Comparison of ENCODE assay signal across 23 mouse cellular contexts in genomic region chr17:28237874-28238273, GRCm38 (mm10). TPM values are rescaled to one million over a fixed set of nuclear protein-coding genes. Genes with fewer than 3 reads are reported as not detected.
A peak's percentile ranks its signal among the peaks of the same experiment; 100 is the strongest.
DNase-seq lines count a peak whose midpoint lies in the region; ATAC-seq lines count a peak whose summit lies in the region.
"Had no signal": no experiment of that assay in that cellular context is flagged by ENCODE, and none has a peak within 500 bp of the region (broad histone marks: within the 10 kb centered on the region; RNA-seq: fewer than 3 reads in every experiment).

No protein-coding gene starts in this region.

- WGBS in liver, embryonic 13.5 days (ENCODE audit: insufficient replicate concordance), result 24% methylated on average over 6 of the region's 6 CpGs
- WGBS in kidney, embryonic 15.5 days, result 75% methylated on average over 6 of the region's 6 CpGs

- H3K27ac ChIP-seq in liver, embryonic 13.5 days, result peak overlapping the region; percentile 84
- H3K27ac ChIP-seq in kidney, embryonic 15.5 days, result no peak overlapping the region
- H3K27ac ChIP-seq: embryonic facial prominence, embryonic 15.5 days; heart, embryonic 10.5 days; intestine, embryonic 15.5 days; limb, embryonic 10.5 days; macrophage; midbrain, embryonic 12.5 days had no signal

- ATAC-seq in erythroblast, adult 5-6 weeks (replicated peaks; ENCODE audit: low FRiP score, poor library complexity, severe bottlenecking), result no peak
- no peak for ATAC-seq in megakaryocyte, adult 5-6 weeks (ENCODE audit: poor library complexity, severe bottlenecking)
- ATAC-seq in liver, embryonic 13.5 days (ENCODE audit: low read depth), result peak; percentile 85
- ATAC-seq in kidney, embryonic 15.5 days (replicated peaks; ENCODE audit: low FRiP score), result no peak
- ATAC-seq: hindbrain, embryonic 16.5 days; intestine, embryonic 15.5 days; lung, postnatal 0 days had no signal

- H3K27me3 ChIP-seq in erythroblast, embryonic 14.5 days (ENCODE audit: control insufficient read depth), result no peaks in the 10 kb centered on the region
- H3K27me3 ChIP-seq in megakaryocyte, embryonic 14.5 days (replicated peaks), result no peaks in the 10 kb centered on the region
- H3K27me3 ChIP-seq in liver, embryonic 13.5 days, result no peaks in the 10 kb centered on the region
- H3K27me3 ChIP-seq in kidney, embryonic 15.5 days, result no peaks in the 10 kb centered on the region
- H3K27me3 ChIP-seq: embryonic facial prominence, embryonic 15.5 days; intestine, embryonic 15.5 days; midbrain, embryonic 12.5 days had no signal

- H3K4me3 ChIP-seq in erythroblast, embryonic 14.5 days (replicated peaks), result peak overlapping the region; percentile 49
- H3K4me3 ChIP-seq in megakaryocyte, embryonic 14.5 days (replicated peaks), result peak overlapping the region; percentile 65
- peak overlapping the region; percentile 36 for H3K4me3 ChIP-seq in liver, embryonic 13.5 days (replicated peaks)
- no peak overlapping the region for H3K4me3 ChIP-seq in kidney, embryonic 15.5 days (replicated peaks)
- H3K4me3 ChIP-seq: embryonic facial prominence, embryonic 15.5 days; heart, embryonic 10.5 days; intestine, embryonic 15.5 days; limb, embryonic 10.5 days; midbrain, embryonic 12.5 days had no signal

- no peaks in the 10 kb centered on the region for H3K9me3 ChIP-seq in erythroblast, embryonic 14.5 days (ENCODE audit: control insufficient read depth, low read length)
- no peaks in the 10 kb centered on the region for H3K9me3 ChIP-seq in megakaryocyte, embryonic 14.5 days
- no peaks in the 10 kb centered on the region for H3K9me3 ChIP-seq in liver, embryonic 13.5 days (replicated peaks)
- no peaks in the 10 kb centered on the region for H3K9me3 ChIP-seq in kidney, embryonic 15.5 days (replicated peaks)
- H3K9me3 ChIP-seq: embryonic facial prominence, embryonic 15.5 days; heart, embryonic 10.5 days; intestine, embryonic 15.5 days; limb, embryonic 10.5 days; midbrain, embryonic 12.5 days had no signal

- H3K4me2 ChIP-seq in liver, embryonic 13.5 days, result peak overlapping the region; percentile 87
- no peak overlapping the region for H3K4me2 ChIP-seq in kidney, embryonic 15.5 days
- H3K4me2 ChIP-seq: embryonic facial prominence, embryonic 15.5 days; intestine, embryonic 15.5 days; midbrain, embryonic 12.5 days had no signal

- H3K9ac ChIP-seq in liver, embryonic 13.5 days, result peak overlapping the region; percentile 67
- H3K9ac ChIP-seq in kidney, embryonic 15.5 days, result no peak overlapping the region
- H3K9ac ChIP-seq: embryonic facial prominence, embryonic 15.5 days; intestine, embryonic 15.5 days; midbrain, embryonic 12.5 days had no signal

- peaks cover 86% of the 10 kb centered on the region for H3K4me1 ChIP-seq in erythroblast, embryonic 14.5 days (ENCODE audit: control insufficient read depth)
- peaks cover 91% of the 10 kb centered on the region for H3K4me1 ChIP-seq in megakaryocyte, embryonic 14.5 days
- peaks cover 81% of the 10 kb centered on the region for H3K4me1 ChIP-seq in liver, embryonic 13.5 days (replicated peaks)
- H3K4me1 ChIP-seq in kidney, embryonic 15.5 days, result peaks cover 36% of the 10 kb centered on the region

- peaks cover 77% of the 10 kb centered on the region for H3K36me3 ChIP-seq in erythroblast, embryonic 14.5 days (ENCODE audit: control insufficient read depth)
- H3K36me3 ChIP-seq in megakaryocyte, embryonic 14.5 days (replicated peaks; ENCODE audit: low read length), result peaks cover 88% of the 10 kb centered on the region
- peaks cover 50% of the 10 kb centered on the region for H3K36me3 ChIP-seq in liver, embryonic 13.5 days
- H3K36me3 ChIP-seq in kidney, embryonic 15.5 days, result peaks cover 44% of the 10 kb centered on the region

- peak; percentile 77 for DNase-seq in liver, embryonic 13.5 days
- DNase-seq in urinary bladder, postnatal 14 days (ENCODE audit: low spot score), result no peak
- DNase-seq: adrenal gland, postnatal 14 days; cerebellum, adult 9-11 months; heart, postnatal 4 days; kidney, adult 8-10 months; kidney, postnatal 14 days; right cerebral cortex, postnatal 25 days; spleen, adult 18-20 months; thymus, postnatal 25 days had no signal

RNA-seq across cellular contexts. Expression of gene Ppard, which starts 5.4 kb away (rescaled TPM):
- polyA plus RNA-seq in erythroblast, embryonic 14.5 days (2012), result 5.3 and 6.6 TPM in 2 replicates
- 0.21 and 0.77 TPM in 2 replicates for total RNA-seq in erythroblast, adult 5-6 weeks (2015; ENCODE audit: low replicate concordance)
- 0.94 TPM in 1 of 2 replicates, not detected in the other for total RNA-seq in erythroblast, adult 5-6 weeks (2017; ENCODE audit: low replicate concordance)
- 132 and 226 TPM in 2 replicates for polyA plus RNA-seq in megakaryocyte, embryonic 14.5 days (2012; ENCODE audit: insufficient read depth, low replicate concordance)
- total RNA-seq in megakaryocyte, adult 5-6 weeks (2015), result 19.5 and 19.6 TPM in 2 replicates
- 4.4 and 8.2 TPM in 2 replicates for total RNA-seq in megakaryocyte, adult 5-6 weeks (2017)
- polyA plus RNA-seq in liver, embryonic 13.5 days (2015; fragmentation: Nextera tagmentation; extraction: Ambion mirVana), result 1.3 and 1.4 TPM in 2 replicates
- 2.3 and 2.7 TPM in 2 replicates for polyA plus RNA-seq in kidney, embryonic 15.5 days (2015; fragmentation: Nextera tagmentation; extraction: Ambion mirVana)

RNA-seq across cellular contexts. Expression of gene Def6, which starts 30.3 kb away (rescaled TPM):
- 0.53 and 0.80 TPM in 2 replicates for polyA plus RNA-seq in erythroblast, embryonic 14.5 days (2012)
- 7.5 and 12.9 TPM in 2 replicates for total RNA-seq in erythroblast, adult 5-6 weeks (2015; ENCODE audit: low replicate concordance)
- 21.9 and 28.0 TPM in 2 replicates for total RNA-seq in erythroblast, adult 5-6 weeks (2017; ENCODE audit: low replicate concordance)
- 90.3 and 202 TPM in 2 replicates for polyA plus RNA-seq in megakaryocyte, embryonic 14.5 days (2012; ENCODE audit: insufficient read depth, low replicate concordance)
- total RNA-seq in megakaryocyte, adult 5-6 weeks (2015), result 35.4 and 40.7 TPM in 2 replicates
- 91.5 and 92.6 TPM in 2 replicates for total RNA-seq in megakaryocyte, adult 5-6 weeks (2017)
- polyA plus RNA-seq in liver, embryonic 13.5 days (2015; fragmentation: Nextera tagmentation; extraction: Ambion mirVana), result 14.6 and 14.8 TPM in 2 replicates
- 6.7 and 7.5 TPM in 2 replicates for polyA plus RNA-seq in kidney, embryonic 15.5 days (2015; fragmentation: Nextera tagmentation; extraction: Ambion mirVana)

Comparison
In these comparisons a context has a peak if more than half of its experiments do, and no peak if none do; other contexts are left out.
1. RNA of gene Ppard, which starts 5.4 kb away (polyA plus RNA-seq): 132 to 226 TPM in megakaryocyte, embryonic 14.5 days; 5.3 to 6.6 TPM in erythroblast, embryonic 14.5 days, 2.3 to 2.7 TPM in kidney, embryonic 15.5 days and 1.3 to 1.4 TPM in liver, embryonic 13.5 days; every median in the first group is over 10 times any median in the second.